Mouse (Mus musculus): ENCODE measurements around the gene Xpot. TPM values are rescaled to one million over a fixed set of nuclear protein-coding genes. Genes with fewer than 3 reads are reported as not detected.

The Xpot gene
- polyA plus RNA-seq, 1 experiment from 2014 or later, result 25.6 TPM

GRCm38 (mm10) chr10:121615146-121615870 is 10.8 kb downstream of the Xpot start:
- Histone ChIP-seq H3K4me1 (no peaks in the 10 kb centered on the region), H3K27ac (replicated peaks) (no peak overlapping the region), H3K4me3 (replicated peaks) (no peak overlapping the region), H3K9ac (replicated peaks) (no peak overlapping the region), H3K4me2 (no peak overlapping the region), H3K27me3 (replicated peaks) (no peaks in the 10 kb centered on the region), H3K9me3 (replicated peaks) (no peaks in the 10 kb centered on the region), H3K36me3 (peaks cover 75% of the 10 kb centered on the region)
- WGBS, result 94% methylated on average over 13 of the region's 13 CpGs
- ATAC-seq (ENCODE audit: low FRiP score), result no peak

GRCm38 (mm10) chr10:121613570-121613969 is 12.6 kb downstream of the Xpot start:
- no peak overlapping the region for H3K4me2 ChIP-seq
- H3K4me3 ChIP-seq (replicated peaks), result no peak overlapping the region
- no peaks in the 10 kb centered on the region for H3K4me1 ChIP-seq
- H3K27me3 ChIP-seq (replicated peaks), result no peaks in the 10 kb centered on the region
- no peak for ATAC-seq (ENCODE audit: low FRiP score)
- H3K27ac ChIP-seq (replicated peaks), result no peak overlapping the region
- H3K9me3 ChIP-seq (replicated peaks), result no peaks in the 10 kb centered on the region
- peaks cover 85% of the 10 kb centered on the region for H3K36me3 ChIP-seq
- H3K9ac ChIP-seq (replicated peaks), result no peak overlapping the region
- WGBS, result 92% methylated on average over 13 of the region's 13 CpGs

GRCm38 (mm10) chr10:121612448-121612847 is 13.7 kb downstream of the Xpot start:
- Histone ChIP-seq H3K4me3 (replicated peaks) (no peak overlapping the region), H3K9me3 (replicated peaks) (no peaks in the 10 kb centered on the region), H3K4me2 (no peak overlapping the region), H3K27me3 (replicated peaks) (no peaks in the 10 kb centered on the region), H3K9ac (replicated peaks) (no peak overlapping the region), H3K4me1 (no peaks in the 10 kb centered on the region), H3K27ac (replicated peaks) (no peak overlapping the region), H3K36me3 (peaks cover 84% of the 10 kb centered on the region)
- ATAC-seq (ENCODE audit: low FRiP score), result no peak
- 91% methylated on average over 6 of the region's 6 CpGs for WGBS

GRCm38 (mm10) chr10:121611587-121611986 is 14.5 kb downstream of the Xpot start:
- no peaks in the 10 kb centered on the region for H3K27me3 ChIP-seq (replicated peaks)
- H3K4me3 ChIP-seq (replicated peaks), result no peak overlapping the region
- no peaks in the 10 kb centered on the region for H3K4me1 ChIP-seq
- no peaks in the 10 kb centered on the region for H3K9me3 ChIP-seq (replicated peaks)
- no peak overlapping the region for H3K4me2 ChIP-seq
- H3K9ac ChIP-seq (replicated peaks), result no peak overlapping the region
- H3K27ac ChIP-seq (replicated peaks), result no peak overlapping the region
- WGBS, result 84% methylated on average over 10 of the region's 10 CpGs
- no peak for ATAC-seq (ENCODE audit: low FRiP score)
- H3K36me3 ChIP-seq, result peaks cover 84% of the 10 kb centered on the region

GRCm38 (mm10) chr10:121608177-121608576 is 18.0 kb downstream of the Xpot start:
- Histone ChIP-seq H3K36me3 (peaks cover 88% of the 10 kb centered on the region), H3K4me2 (no peak overlapping the region), H3K27ac (replicated peaks) (no peak overlapping the region), H3K9me3 (replicated peaks) (no peaks in the 10 kb centered on the region), H3K27me3 (replicated peaks) (no peaks in the 10 kb centered on the region), H3K9ac (replicated peaks) (no peak overlapping the region), H3K4me3 (replicated peaks) (no peak overlapping the region), H3K4me1 (no peaks in the 10 kb centered on the region)
- WGBS, result 97% methylated on average over 10 of the region's 10 CpGs
- ATAC-seq (ENCODE audit: low FRiP score), result no peak

- WGBS, result 94% methylated on average over 13 of the region's 13 CpGs
These were observed 21.3 kb downstream of the Xpot start for GRCm38 (mm10) chr10:121604632-121605344.

GRCm38 (mm10) chr10:121603556-121603955 is 22.6 kb downstream of the Xpot start:
- H3K4me1 ChIP-seq, result no peaks in the 10 kb centered on the region

More at GRCm38 (mm10) chr10:121604632-121605344, 21.3 kb downstream of the Xpot start:
- Histone ChIP-seq H3K9me3 (replicated peaks) (no peaks in the 10 kb centered on the region), H3K4me3 (replicated peaks) (no peak overlapping the region), H3K4me1 (no peaks in the 10 kb centered on the region), H3K27ac (replicated peaks) (no peak overlapping the region), H3K9ac (replicated peaks) (no peak overlapping the region), H3K27me3 (replicated peaks) (no peaks in the 10 kb centered on the region), H3K4me2 (no peak overlapping the region), H3K36me3 (peaks cover 88% of the 10 kb centered on the region)
- no peak for ATAC-seq (ENCODE audit: low FRiP score)

GRCm38 (mm10) chr10:121601272-121601671 is 24.9 kb downstream of the Xpot start:
- H3K4me3 ChIP-seq (replicated peaks), result no peak overlapping the region
- WGBS, result 82% methylated on average over 6 of the region's 6 CpGs

More at GRCm38 (mm10) chr10:121603556-121603955, 22.6 kb downstream of the Xpot start:
- Histone ChIP-seq H3K4me2 (no peak overlapping the region), H3K9ac (replicated peaks) (no peak overlapping the region), H3K27ac (replicated peaks) (no peak overlapping the region), H3K9me3 (replicated peaks) (no peaks in the 10 kb centered on the region), H3K4me3 (replicated peaks) (no peak overlapping the region), H3K36me3 (peaks cover 91% of the 10 kb centered on the region), H3K27me3 (replicated peaks) (no peaks in the 10 kb centered on the region)
- no peak for ATAC-seq (ENCODE audit: low FRiP score)
- 93% methylated on average over 4 of the region's 4 CpGs for WGBS

GRCm38 (mm10) chr10:121596580-121596979 is 29.6 kb downstream of the Xpot start:
- H3K4me1 ChIP-seq, result no peaks in the 10 kb centered on the region
- H3K4me3 ChIP-seq (replicated peaks), result no peak overlapping the region
- no peak for ATAC-seq (ENCODE audit: low FRiP score)
- no peak overlapping the region for H3K27ac ChIP-seq (replicated peaks)
- H3K4me2 ChIP-seq, result no peak overlapping the region
- WGBS, result 90% methylated on average over 9 of the region's 9 CpGs
- peaks cover 62% of the 10 kb centered on the region for H3K36me3 ChIP-seq
- H3K9me3 ChIP-seq (replicated peaks), result no peaks in the 10 kb centered on the region
- no peaks in the 10 kb centered on the region for H3K27me3 ChIP-seq (replicated peaks)
- H3K9ac ChIP-seq (replicated peaks), result no peak overlapping the region

More at GRCm38 (mm10) chr10:121601272-121601671, 24.9 kb downstream of the Xpot start:
- Histone ChIP-seq H3K27ac (replicated peaks) (no peak overlapping the region), H3K9ac (replicated peaks) (no peak overlapping the region), H3K27me3 (replicated peaks) (no peaks in the 10 kb centered on the region), H3K36me3 (peaks cover 90% of the 10 kb centered on the region), H3K4me2 (no peak overlapping the region), H3K4me1 (no peaks in the 10 kb centered on the region), H3K9me3 (replicated peaks) (no peaks in the 10 kb centered on the region)
- no peak for ATAC-seq (ENCODE audit: low FRiP score)

GRCm38 (mm10) chr10:121591106-121591505 is 35.0 kb downstream of the Xpot start:
- 95% methylated on average over 14 of the region's 14 CpGs for WGBS
- H3K27me3 ChIP-seq (replicated peaks), result no peaks in the 10 kb centered on the region
- no peak overlapping the region for H3K9ac ChIP-seq (replicated peaks)
- no peak overlapping the region for H3K4me3 ChIP-seq (replicated peaks)
- no peak overlapping the region for H3K4me2 ChIP-seq
- H3K4me1 ChIP-seq, result peaks cover 4% of the 10 kb centered on the region; the same call in 1 of the 2 replicates
- peaks cover 28% of the 10 kb centered on the region for H3K36me3 ChIP-seq
- H3K9me3 ChIP-seq (replicated peaks), result no peaks in the 10 kb centered on the region
- no peak for ATAC-seq (ENCODE audit: low FRiP score)
- no peak overlapping the region for H3K27ac ChIP-seq (replicated peaks)

GRCm38 (mm10) chr10:121587371-121587840 is 38.7 kb downstream of the Xpot start:
- no peaks in the 10 kb centered on the region for H3K27me3 ChIP-seq (replicated peaks)
- H3K36me3 ChIP-seq, result peaks cover 30% of the 10 kb centered on the region
- peaks cover 17% of the 10 kb centered on the region for H3K4me1 ChIP-seq
- H3K9me3 ChIP-seq (replicated peaks), result no peaks in the 10 kb centered on the region
- WGBS, result 67% methylated on average over 6 of the region's 6 CpGs
- peak overlapping the region; percentile 85 for H3K4me3 ChIP-seq (replicated peaks)
- no peak for ATAC-seq (ENCODE audit: low FRiP score)
- H3K4me2 ChIP-seq, result peak overlapping the region; percentile 82
- H3K9ac ChIP-seq (replicated peaks), result peak overlapping the region; percentile 89; the same call in 1 of the 2 replicates
- H3K27ac ChIP-seq (replicated peaks), result peak overlapping the region; percentile 69; the same call in 1 of the 2 replicates
